Mouse (Mus musculus): ENCODE data around the gene Atp10b.

Atp10b gene

DNA sequence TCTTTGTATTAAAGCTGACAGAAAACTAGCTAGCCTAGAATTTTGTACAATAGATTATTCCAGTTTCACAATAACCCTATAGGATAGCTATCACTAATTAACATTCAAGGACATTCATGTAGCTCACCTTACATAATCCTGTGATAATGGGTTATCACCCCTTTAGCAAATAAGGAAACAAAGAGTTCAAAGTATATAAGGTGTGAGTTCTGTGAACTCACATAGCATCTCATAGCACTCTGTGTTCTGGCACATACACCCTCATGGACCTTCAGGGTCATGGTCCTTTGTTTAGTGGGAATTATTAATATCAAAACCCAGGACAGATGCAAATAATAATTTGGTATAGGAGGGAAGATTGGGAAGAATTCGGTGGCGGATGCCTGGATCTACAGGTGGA, 50.4 kb downstream of the Atp10b start:
- no peak for DNase-seq

DNA sequence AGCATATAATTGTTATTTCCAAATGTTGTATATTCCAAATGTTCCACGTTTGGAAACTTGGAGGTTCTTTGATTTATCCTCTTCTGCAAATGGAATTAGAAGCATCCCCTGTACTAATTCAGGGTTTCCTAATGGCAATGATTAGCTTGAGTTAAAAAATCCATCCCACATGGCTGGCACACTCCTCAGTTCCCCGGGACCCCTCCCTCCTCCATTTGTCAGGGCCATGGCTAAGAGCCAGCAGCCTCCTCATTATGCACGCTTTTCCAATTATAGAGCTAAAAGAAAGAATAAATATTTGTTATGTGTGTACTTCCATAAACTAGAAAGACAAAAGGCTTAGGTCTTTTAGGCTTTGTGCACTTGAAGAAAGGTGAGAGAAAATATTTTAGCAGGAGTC, 53.9 kb downstream of the Atp10b start:
- DNase-seq = no peak

DNA sequence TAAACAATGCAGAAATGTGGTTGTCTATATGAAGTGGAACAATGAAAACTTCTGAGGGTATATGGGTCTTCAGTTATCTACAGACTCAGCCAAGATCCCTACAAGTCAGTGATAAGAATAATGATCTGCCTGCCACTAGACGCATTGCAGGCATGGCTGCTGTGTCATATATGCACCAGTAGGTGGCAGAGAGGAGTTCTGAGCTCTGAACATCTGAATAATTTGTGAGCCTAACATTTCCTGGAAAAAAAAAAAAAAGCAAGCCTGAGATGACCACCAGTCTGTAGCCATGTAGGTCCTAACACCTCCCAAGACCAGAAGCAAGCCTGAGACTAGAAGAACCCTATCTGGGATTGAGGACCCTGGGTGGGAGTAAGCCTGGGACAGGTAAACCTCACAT, 63.5 kb downstream of the Atp10b start:
- DNase-seq = no peak

DNA sequence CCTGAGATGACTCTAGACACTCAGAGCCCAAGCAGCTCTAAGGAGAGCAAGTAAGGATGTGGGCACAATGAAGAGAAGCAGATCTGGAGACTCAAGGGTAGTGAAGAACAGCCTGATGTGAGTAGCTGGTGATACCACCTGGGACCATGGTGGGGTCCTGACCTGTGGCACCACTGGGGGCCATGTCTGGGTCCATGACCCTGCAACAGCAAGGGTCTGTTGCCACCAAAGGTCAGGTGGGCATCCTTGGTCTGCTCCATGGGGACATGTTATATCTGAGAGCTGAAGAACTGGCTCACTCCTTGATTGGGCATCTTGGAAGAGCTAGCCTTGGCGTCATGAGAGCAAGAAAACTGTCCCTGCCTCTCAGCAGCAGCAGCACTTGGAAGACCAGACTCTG, 64.1 kb downstream of the Atp10b start:
- DNase-seq = no peak

DNA sequence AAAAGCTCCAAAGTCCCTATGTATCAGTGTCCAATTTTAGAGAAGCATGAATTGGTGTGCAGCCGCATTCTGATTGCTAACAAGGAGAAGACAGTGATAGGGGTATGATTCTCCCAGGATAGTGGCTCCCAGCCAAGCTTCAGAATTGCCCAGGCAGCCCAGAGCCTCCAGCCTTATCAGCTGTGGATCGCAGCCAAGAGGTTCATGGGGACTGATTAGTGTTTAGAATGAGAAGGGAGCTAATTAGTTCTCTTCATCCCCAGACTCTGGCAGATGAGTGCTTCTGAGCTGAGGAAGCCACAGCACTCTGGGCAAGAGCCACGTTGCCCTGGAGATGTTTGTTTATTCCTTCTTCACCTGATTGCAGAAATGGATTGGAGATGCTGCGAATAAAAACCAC, 67.3 kb downstream of the Atp10b start:
- DNase-seq = peak; percentile 34 to 63

DNA sequence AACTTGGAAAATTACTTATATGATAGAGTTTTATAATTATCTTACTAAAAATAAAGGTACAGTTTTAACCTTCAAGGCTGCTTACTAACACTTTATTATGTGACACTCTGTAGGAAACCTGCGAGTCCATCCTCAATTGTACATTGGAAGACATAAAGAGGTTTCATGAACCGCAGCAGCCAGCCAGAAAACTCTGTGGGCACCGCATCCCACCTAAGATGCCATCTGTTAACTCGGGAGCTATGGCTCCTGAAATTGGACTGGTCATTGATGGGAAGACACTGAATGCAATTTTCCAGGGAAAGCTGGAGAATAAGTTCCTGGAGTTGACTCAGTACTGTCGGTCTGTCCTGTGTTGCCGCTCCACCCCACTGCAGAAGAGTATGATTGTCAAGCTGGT, 80.6 kb downstream of the Atp10b start:
- DNase-seq = peak; percentile 58 to 66

DNA sequence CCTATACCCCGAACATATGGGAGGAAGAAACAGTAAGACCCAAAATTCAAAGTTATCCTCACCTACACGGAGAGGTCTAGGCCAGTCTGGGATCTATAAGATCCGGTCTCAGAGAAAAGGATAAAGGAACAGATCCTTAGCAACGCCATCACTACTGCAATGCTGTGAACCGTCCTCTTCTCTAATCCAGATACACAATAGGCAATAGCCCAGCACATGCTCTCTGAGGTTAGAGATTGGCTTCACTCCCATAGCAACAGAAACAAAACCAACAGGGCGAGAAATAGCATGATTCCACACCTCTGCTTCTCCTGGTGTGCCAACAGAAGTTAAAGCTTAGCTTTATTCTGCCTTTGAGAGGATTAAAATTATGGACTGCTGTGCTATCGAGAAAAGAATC, 82.4 kb downstream of the Atp10b start:
- peak; percentile 25 to 39 for DNase-seq

DNA sequence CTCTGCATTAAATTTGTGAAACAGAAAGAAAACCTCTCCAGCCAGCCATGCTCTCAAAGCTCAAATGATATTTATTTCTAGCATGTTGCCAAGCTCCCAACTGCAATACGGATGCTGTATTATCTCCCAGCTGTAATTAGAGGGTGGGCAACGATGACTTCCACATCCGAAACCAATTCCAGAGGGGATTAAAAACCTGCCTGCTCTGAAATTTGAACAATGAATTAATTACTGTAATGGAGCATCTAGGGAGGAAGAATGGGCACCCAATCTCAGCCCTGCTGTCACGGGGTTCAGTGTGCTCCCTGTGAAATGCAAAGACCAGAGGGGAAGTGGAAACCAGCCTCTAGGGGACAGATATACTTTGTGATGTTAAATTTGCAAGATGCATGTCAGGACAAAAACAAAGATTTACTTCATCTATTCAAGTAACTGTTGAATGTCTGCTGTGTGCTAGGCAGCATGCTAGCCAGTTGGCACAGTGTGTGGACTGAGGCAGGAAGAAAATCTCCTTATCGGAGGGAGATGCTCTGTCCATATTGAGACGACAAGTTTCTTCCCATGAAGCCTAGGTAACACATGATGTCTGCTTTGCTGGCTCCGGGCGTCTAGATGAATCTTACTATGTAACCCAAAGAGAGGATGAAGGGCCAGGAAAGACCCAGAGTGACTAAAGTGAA, 86.8 kb downstream of the Atp10b start:
- DNase-seq = no peak

DNA sequence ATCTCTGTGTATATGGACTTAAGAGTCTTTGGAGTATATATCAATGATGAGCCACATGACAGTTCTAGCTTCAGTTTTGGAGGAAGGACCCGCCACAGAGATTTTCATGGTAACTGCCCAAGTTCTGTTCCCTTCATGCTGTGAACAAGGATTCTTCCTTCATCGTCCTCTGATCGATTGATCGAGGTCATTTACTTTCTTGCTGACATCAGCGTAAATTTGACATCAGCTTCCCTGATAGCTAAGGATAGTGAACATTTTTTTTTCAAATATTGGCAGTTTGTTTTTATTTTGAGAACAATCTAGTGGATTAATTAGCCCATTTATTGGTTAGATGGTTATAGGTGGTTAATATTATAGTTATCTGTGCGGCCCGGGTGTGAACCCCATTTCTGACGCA, 90.1 kb downstream of the Atp10b start:
- no peak for DNase-seq

DNA sequence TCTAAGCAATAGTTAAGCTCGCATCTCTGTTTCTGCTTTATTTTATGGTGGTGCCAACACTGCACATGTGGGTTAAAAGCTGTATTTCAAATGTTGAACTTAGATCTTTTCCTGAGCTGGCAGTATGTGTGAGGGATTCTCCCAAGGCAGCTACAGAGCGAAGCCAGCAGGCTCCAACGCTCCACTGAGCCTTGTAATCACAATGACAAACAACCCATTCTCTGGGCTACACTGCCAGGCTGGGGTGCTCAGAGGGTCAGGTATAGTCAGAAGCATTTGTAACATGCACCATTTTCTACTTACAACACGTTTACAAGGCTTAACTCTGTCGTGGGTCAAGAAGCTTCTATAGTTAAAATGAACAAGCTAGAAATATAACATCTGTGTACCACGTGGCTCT, 103.4 kb downstream of the Atp10b start:
- no peak for DNase-seq

DNA sequence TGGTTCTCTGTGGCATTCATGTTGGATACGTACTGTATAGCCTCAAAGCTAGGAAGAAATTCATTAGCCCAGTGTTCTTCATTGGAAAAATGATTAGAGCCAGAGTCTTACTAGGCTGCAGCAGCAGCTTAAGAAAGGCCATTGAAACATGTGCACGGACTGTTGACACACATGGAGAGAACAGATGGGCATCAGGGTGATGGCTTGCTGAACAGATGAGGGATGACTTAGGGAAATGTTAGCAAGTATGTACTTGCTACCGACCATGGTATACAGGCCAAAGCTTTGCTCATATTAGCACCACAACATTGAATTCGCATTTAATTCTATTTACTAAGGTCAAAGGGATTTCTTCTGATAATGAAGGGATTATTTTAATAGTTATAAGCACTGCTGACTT, 105.6 kb downstream of the Atp10b start:
- no peak for DNase-seq

DNA sequence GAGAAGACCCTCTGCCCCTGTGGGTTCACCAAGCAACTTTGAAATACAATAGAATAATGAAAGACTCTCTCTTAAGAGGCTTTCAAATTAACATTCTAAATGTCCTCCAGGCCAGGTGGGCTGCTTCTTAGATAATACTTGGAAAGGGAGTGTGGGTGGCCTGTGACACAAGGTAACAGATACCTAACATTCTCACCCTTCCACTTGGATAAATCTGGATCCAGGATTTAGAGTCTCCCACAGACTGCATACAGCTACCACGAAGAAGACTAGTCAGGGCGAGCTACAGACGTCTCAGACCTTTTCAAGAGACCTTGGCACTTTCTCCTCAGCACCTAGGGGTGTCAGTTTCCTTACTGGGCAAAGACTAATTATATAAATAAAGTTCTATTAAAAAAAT, 107.6 kb downstream of the Atp10b start:
- no peak for DNase-seq

DNA sequence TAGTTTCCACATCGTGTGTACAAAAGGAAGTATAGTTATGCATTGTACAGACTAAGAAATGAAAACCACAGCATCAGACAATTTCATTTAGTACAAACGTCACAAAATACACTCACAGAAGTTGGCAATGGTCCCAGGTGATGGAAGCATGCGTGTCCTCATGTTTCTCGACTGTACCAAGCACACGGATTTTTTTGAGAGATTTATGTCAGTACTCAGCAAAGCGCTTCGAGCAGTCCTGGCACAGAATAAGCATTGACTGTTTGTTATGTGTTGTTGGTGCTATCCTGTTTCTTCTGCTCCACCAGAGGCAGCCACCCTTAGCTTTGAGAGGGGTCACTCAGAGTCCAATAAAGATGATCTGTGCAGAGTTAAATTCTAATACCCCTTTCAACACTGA, 108.1 kb downstream of the Atp10b start:
- no peak for DNase-seq

DNA sequence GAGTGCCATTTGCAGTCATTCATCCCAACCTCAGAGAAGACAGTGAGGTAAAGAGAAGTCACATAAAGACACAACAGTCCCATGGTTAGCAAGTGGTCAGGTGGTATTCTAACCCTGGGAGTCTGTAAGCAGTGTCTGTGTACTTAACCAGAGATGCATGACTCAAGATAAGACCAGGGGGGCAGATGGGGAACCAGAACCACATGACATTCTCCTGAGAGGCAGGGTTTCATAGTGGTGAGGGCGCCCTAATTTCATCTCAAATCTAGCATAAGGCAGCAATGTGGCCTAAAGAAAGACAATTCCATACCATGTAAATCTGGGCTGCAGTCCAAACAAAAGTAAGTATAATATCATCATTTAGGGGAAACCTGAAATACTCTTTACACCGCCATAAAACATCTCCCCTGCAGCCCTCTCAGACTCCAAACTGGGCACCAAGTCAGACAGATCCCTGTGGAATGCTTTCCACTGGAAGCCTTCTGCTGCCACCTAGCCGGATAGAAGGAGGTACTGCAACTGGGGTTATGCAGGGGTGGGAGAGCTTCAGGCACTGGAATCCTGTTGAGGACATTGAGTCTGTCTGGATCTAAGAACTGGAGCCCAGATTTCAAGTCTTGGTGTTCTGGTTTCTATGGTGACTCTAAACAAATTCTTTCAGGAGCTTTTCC, 114.0 kb downstream of the Atp10b start:
- DNase-seq = peak; percentile 66 to 82

DNA sequence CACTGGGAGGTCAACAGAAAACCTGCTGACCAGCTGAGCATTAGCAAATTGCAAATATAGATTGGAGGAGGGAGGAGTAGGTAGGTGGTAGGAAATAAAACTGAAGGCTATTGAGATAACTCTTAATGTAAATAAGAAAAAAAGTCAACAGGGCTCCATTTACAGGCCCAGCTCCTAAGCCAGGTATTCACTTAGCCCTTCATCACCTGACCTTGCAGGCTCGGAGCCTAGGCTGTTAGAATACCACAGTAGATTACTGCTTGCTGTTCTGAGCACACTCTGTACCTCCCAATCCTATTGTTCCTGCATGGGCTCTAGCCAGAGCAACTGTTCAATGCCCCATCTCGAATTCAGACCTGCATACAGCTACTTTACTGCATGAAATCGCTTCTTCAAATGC, 117.8 kb downstream of the Atp10b start:
- no peak for DNase-seq

DNA sequence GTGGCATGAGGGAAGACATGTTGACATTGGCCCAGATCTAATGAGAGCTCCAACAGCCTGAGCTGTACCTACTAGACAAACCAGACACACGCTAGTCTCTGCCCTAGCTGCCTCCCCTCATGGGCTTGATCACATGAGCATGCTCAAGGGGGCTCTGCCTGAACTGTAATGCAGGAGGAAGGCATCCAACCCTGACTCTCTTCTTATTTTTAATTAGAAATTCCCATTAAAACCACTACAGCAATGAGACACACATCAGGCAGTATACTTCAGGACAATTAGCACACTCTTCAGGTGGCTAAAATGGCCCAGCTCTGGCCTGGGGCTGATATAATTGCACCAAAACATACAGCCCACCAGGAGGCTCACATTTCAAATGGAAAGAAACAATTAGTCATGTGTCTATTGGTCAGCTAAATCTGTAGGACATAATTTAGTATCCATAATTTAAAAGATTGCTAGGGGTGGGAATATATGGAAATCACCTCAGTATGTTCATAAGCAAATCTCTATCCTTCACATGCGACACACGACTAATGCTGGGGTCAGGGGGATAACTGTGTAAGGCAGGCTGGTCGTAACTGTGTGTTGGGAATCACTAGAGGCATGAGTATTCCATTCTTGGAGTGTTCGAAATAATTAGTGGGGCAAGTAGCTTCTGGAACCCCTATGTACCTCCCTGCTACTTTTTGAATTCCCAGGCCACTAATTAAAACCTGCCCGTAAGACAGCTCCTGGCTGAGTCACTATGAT, 120.0 kb downstream of the Atp10b start:
- DNase-seq = no peak

DNA sequence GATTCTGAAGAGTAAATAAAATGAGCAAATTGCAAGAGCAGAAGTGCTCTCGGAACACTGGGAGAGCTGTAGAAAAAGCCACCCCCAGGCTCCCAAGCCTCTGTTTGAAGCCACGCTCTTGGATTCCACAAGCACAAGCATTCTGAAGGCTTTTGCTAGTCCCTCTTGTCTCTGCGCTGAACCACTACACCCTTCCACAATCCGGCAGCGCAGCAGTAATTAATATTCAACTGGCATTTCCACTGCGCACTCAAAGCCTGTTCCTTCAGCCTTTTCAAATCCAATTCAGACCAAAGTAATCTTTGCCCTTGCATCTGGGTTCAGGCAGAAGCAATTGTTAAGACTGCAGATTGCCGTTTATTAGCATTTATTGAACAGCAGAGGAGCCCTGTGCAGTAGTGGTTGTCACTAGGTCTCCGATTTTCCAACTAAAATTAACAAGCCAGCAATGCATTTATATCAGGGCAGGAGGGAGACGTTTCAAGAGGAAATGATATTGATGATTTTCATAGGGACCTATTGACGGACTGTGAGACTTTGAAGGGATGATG, 120.7 kb downstream of the Atp10b start:
- DNase-seq = no peak

DNA sequence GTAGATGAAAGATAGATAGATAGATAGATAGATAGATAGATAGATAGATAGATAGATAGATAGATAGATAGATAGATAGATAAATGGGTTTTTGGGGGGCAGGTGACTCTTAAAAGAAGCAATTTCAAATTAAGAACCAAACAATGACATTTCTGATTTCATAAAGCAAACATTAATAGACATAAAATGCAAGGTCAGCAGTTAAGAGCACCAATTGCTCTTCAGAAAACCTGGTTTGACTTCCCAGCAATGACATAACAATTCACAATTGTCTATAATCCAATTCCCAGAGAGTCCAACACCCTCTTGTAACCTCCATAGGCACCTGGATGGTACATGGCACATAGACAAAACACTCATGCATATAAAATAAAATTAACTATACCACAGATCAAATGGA, 124.2 kb downstream of the Atp10b start:
- DNase-seq = no peak

DNA sequence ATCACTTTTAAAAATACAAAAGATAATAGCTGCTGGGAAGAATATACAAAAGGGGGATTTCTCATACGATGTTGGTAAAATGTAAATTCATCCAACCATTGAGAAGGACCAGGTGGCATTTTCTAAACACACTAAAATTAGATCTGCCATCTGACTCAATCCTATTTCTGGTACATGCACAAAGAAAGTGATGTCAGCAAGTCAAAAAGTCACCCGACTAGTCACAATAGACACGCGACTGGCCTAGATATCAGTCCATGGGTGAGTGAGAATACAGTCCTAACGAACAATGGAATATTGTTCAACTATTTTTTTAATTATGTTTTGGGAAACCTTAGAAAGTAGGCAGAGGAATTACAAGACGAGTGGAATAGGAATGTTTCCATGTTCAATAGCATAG, 147.9 kb downstream of the Atp10b start:
- DNase-seq = peak in 1 of 2 experiments; percentile 19

DNA sequence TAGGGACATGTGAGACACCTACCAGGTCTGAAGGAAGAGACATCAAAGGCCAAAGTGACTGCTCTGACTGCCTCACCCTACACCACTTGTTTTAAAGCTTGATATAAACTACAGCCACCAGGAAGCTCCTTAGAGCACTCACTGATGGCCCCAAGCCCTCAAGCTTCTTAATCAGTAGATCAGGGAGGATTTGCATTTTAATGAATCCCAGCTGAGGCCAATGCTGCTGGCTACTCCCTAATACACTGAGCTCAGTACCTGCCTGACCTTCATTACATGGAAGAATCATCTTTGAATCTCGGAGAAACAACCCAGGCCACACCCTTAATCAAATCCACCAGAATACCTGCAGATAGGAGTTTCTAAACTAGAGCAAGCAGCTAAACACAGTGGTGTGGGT, 161.3 kb downstream of the Atp10b start:
- DNase-seq = no peak

Data from cerebellum, postnatal 25 days (tissue).